Mouse (Mus musculus) granulocyte monocyte progenitor cell, adult 5-6 weeks (primary cell): ENCODE measurements at regions not wholly inside any gene's neighbourhood (a gene's known extent, or its start where the extent isn't known, plus 50 kb on each side); places are given as distances from the start of the nearest gene placed in this dataset.
A peak's percentile ranks its signal among the peaks of the same experiment; 100 is the strongest.

Experiments
- ATAC-seq: replicated peaks from 2 replicates; pipeline ENCODE4 v1.8.0; 2016; ENCODE audit warnings: mild to moderate bottlenecking, moderate TSS enrichment, inconsistent platforms; ENCODE audit not compliant: poor library complexity, severe bottlenecking

DNA sequence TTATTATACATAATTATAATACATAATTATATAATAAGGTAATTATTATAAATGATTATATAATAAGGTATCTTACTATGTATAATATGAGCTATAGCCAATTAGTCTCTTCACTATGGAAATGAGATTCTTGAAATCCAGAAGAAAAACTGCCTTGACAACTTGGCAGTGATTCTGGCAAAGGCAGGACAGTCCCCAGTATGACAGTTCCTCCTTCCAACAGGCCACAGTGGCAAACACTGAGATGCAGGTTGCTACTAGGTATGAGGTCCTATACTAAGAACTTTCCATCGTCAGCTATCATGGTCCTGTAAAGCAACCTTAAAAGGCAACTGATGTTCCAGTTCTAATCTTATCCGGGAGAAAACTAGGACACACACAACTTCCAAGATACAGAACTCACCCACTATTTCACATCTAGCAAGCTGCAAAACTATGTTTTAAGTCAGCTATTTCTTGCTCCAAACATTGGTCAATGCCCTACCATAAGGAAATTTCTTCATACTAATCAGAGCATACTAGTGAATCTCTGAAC lies 124.6 kb upstream of the Bank1 start:
- no peak for ATAC-seq

DNA sequence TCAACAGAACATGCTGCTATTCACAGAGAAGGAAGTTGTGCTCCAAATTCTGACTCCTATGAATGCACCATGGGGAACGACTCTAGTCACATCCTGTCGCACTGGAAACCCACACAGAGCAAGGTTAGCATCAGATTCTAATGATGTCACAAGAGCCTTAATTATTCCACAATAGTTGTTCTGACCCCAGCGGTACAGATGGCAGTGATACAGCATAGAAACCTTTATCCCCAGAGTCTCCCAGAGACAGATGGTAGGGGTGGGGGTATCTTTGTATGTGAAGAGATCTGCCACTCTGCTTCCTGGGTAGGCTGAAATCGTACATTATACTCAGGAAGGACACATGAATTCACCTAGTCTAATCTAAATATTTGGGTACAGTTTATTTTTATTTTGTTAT lies 123.5 kb upstream of the Bank1 start:
- ATAC-seq, result no peak

- ATAC-seq, result no peak
These were observed 118.7 kb upstream of the Bank1 start for GRCm38 (mm10) chr3:136444598-136444997.

GRCm38 (mm10) chr3:136442099-136442498 lies 116.2 kb upstream of the Bank1 start:
- peak; percentile 39 for ATAC-seq

- peak; percentile 85 for ATAC-seq
These were observed 114.2 kb upstream of the Bank1 start for GRCm38 (mm10) chr3:136439907-136440645.

DNA sequence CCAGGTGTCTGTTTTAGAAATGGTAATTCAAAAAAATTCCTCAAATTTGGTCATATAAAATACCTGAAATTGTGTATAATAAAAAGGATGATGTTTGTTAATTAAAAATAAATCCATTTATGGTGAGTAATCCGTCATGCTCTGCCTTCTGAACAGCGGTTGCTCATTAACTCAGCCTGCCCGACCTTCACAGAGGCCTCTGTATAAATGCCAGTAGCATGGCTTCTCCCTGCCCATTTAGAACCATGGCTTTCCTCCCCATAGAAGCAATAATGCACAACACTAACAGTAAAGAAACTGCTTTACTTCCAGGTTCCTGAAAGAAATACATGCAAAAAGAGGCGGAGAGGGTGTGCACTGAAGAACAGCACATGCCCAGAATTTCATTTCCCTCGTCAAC lies 113.5 kb upstream of the Bank1 start:
- no peak for ATAC-seq

DNA sequence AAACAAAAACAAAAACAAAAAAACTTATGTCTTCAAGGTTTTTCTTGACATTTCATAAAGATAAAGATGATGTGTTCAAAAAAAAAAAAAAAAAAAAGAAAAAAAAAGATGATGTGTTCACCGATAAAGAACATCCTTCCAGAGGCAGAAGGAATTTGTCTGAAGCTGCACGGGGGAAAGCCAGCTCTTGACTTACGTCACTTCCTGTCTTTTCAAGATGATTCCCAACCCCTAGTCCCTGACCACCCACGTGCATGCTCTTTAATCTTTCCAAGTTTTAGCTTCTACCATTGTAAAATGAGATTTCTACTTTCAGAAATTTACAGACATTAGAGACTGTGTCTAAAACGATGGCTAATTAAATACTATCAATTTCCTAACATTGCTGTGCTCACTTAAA lies 108.5 kb upstream of the Bank1 start:
- no peak for ATAC-seq

GRCm38 (mm10) chr3:136432072-136432471 lies 106.2 kb upstream of the Bank1 start:
- ATAC-seq, result peak; percentile 87

DNA sequence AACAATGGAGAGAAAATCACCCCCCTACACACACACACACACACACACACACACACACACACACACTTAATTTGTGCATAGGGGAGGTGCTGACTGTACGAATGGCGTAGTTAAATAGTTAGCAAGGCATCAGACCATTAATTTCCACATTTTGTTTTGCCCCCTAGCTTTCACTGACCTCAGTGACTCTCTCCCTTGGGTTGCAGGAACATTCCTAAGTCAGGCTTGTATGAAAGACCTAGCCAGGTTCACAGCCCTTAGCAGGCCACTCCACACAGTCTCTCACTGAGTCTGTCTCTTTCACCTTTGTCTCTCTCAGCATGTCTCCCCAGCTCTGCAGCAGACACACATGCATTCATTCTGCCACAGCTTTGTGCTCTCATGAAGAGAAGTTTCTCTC lies 101.6 kb upstream of the Bank1 start:
- no peak for ATAC-seq

DNA sequence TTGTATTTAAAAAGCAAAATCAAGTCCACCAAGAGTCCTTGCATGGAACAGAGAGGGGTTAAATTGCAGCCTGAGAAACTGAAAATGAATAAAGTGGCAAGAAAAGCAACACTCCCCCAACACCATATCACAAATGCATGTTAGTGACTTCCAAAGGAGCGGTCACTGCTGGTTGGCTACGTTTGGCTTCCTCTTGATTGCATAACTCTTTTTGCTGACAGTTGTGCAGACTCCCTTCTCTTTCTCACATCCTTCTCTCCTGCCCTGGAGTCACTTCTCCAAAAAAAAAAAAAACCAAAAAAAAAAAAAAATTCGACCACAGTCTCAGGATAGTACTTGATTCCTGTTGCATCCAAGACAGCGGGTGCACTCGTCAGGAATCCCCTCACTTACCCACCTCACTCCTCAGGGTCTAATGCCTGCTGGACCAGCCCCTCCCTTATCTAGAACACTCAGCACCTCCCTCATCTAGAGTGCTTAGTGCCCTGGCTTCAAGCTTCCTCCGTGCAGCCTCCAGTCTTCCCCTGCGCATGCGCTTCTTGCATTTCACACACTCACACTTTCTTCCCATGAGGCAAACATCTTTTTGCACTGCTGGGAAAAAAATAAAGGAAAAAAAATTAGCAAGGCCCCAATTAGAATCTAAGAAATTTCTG lies 100.8 kb upstream of the Bank1 start:
- ATAC-seq, result peak; percentile 96

DNA sequence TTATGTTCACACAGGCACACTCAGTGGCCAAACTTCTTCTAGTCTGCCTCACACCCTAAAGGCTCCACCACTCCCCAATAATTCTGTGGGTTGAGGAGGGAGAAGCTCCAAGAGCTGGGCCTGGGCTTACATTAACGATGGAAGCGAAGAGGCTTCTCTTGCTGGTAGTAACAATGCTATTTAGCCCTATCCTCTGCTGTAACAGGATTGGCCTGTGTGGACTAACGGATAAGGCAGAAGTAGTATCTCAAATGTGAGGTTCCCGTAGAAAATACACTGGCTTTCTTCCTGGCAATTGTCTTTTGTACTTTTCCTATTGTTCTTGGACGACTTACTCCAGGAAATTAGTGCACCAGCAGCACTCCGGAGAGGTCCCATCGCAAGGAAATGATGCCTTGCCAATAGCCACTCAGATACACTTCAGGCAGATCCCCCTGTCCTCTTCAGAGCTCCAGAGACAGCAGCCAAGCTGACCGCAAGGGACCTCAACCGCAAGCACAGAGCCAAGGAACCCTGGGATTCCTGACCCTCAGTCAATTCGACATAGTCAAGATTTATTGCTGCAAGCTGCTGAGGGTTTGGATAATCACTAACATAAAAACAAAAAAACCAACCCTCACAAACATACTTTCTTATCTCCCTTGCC lies 96.2 kb upstream of the Bank1 start:
- peak; percentile 41; the same call in 1 of the 2 replicates for ATAC-seq

DNA sequence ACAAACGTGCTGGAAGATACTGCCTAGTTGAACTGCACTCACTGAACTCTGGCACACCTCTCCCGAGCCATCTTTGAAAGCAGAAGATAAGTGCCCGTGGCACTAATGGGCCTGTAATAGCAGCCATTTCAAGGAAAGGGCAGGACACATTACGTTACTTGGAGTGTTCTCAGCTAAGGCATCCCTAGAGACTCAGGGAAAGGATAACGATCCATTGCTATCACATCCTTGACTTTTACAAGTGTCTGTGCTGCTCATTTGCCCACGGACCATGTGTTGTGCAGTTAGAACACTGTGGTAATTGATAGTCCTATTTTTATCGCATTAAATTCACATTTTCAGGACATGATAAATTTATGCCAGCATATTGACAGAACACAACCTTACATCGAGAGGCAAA lies 79.7 kb upstream of the Bank1 start:
- no peak for ATAC-seq

DNA sequence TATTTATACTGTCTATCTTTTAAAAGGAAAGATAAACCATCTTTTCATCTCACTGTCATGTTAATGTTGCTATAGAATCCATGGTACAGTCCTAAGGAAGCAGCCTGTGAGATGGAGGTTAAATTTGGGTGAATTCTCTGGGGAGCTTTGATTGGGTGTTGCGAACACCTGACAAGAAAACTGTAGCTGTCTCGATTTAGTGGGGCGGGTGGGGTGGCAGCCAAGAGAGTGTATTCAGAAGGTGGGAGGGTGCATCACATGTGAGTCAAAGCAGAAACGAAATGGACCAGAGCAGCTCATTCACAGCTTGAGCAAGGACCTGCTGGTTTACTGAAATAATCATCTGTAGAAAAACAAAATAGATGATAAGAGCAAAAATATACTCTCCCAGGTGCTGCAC lies 57.4 kb upstream of the Bank1 start:
- ATAC-seq, result no peak

GRCm38 (mm10) chr3:136380644-136381043 lies 54.8 kb upstream of the Bank1 start:
- no peak for ATAC-seq

- ATAC-seq, result no peak
These were observed 54.0 kb upstream of the Bank1 start for GRCm38 (mm10) chr3:136379741-136380398.

DNA sequence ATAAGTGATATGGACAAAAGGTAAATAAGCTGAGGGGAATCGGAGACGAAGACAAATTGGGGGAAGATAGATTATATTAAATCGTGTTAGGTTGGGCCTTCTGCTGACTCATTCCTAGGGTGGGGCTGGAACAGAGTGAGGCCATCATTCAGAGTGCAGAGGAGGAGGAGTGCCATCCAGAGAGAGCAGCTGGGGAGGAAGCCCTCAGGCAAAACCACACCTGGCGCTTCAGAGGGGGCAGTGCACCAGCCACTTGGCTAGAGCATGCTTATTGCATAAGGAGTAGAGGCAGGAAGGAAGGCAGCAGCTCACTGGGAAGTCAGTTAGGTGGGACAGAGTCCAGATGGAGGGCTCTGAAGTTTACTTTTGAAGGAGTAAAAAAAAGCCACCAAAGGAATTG lies 51.0 kb upstream of the Bank1 start:
- peak; percentile 99 for ATAC-seq
